Mouse (Mus musculus) embryonic facial prominence, embryonic 12.5 days (tissue): ENCODE data around the gene Hmx3. TPM values are rescaled to one million over a fixed set of nuclear protein-coding genes. Genes with fewer than 3 reads are reported as not detected.

Source experiments
- ATAC-seq: fragments of 200-750 bp; cut with Nextera tagmentation; 2 replicates; pipeline ENCODE4 v1.8.0; 2017; ENCODE audit not compliant: insufficient number of reproducible peaks, insufficient read depth, low FRiP score, low TSS enrichment
- H3K27ac ChIP-seq: fragments of 300-500 bp; sonication (generic); 2 replicates; pipeline ENCODE4 v1.5.1; 2016; ENCODE audit warnings: mild to moderate bottlenecking
- H3K27me3 ChIP-seq: fragments of 300-500 bp; sonication (generic); 2 replicates; pipeline ENCODE4 v1.6.1; 2016; ENCODE audit warnings: mild to moderate bottlenecking, moderate library complexity
- H3K36me3 ChIP-seq: fragments of 300-500 bp; sonication (generic); 2 replicates; pipeline ENCODE4 v1.6.1; 2016; ENCODE audit warnings: mild to moderate bottlenecking
- H3K4me1 ChIP-seq: fragments of 300-500 bp; sonication (generic); 2 replicates; pipeline ENCODE4 v1.6.1; 2016
- H3K4me2 ChIP-seq: fragments of 300-500 bp; sonication (generic); replicated peaks from 2 replicates; pipeline ENCODE4 v1.6.1; 2016; ENCODE audit warnings: mild to moderate bottlenecking, moderate library complexity
- H3K4me3 ChIP-seq: fragments of 300-500 bp; sonication (generic); 2 replicates; pipeline ENCODE4 v1.5.1; 2016; ENCODE audit warnings: mild to moderate bottlenecking
- H3K9ac ChIP-seq: fragments of 300-500 bp; sonication (generic); 2 replicates; pipeline ENCODE4 v1.6.1; 2016; ENCODE audit warnings: mild to moderate bottlenecking, moderate library complexity
- H3K9me3 ChIP-seq: fragments of 300-500 bp; sonication (generic); 2 replicates; pipeline ENCODE4 v1.6.1; 2016; ENCODE audit warnings: mild to moderate bottlenecking, moderate library complexity
- WGBS: fragments of 180-500 bp; shearing (Covaris S2); methylation state at CpG from one replicate; pipeline ENCODE4 v1.1.7; 2016; 5-methylcytosine and 5-hydroxymethylcytosine counted together
- polyA plus RNA-seq: library from polyadenylated mRNA; unstranded; fragments of >200 nt; fragmentation: Nextera tagmentation; extraction: Ambion mirVana; gene quantifications from 2 replicates; pipeline ENCODE4 v1.2.1, GENCODE M21; 2016

Gene Hmx3
- polyA plus RNA-seq, 1 experiment from 2014 or later, result 0.22 TPM

DNA sequence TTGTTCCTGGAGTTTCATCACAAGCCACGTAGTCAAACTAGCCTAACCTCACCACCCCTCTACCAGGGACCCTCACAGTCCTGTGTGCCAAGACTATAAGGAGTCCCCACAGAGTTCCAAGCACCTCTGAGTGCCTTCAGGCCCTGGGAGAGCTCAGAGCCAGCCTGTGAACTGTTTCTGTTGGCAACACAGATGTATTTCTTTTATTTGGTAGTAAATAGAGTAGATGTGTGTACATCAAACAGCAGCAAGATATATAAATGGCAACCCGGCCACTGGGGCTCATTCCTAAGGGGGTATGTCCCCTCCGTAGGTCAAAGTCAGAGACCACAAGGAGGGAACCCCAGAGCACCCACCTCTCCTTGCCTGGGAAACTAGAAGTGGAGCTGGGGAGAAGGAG is 5.8 kb downstream of the Hmx3 start, which contains the start of gene Hmx2:
TSS of gene Hmx2 (plus strand) at position 301 of the 400 bp plus-strand sequence.
- no peaks in the 10 kb centered on the region for H3K9me3 ChIP-seq
- H3K27ac ChIP-seq, result no peak within 1 kb of the TSS
- H3K27me3 ChIP-seq, result peaks cover 93% of the 10 kb centered on the region
- 6% methylated on average over 3 of the region's 3 CpGs for WGBS
- no peak for ATAC-seq
- H3K4me1 ChIP-seq, result 0 out of 2 replicates have a peak, but pooled peaks cover 6% of the 10 kb centered on the region
- H3K4me3 ChIP-seq, result no peak within 1 kb of the TSS
- H3K9ac ChIP-seq, result no peak within 1 kb of the TSS
- H3K36me3 ChIP-seq, result no peaks in the 10 kb centered on the region
- H3K4me2 ChIP-seq, result no peak within 1 kb of the TSS

DNA sequence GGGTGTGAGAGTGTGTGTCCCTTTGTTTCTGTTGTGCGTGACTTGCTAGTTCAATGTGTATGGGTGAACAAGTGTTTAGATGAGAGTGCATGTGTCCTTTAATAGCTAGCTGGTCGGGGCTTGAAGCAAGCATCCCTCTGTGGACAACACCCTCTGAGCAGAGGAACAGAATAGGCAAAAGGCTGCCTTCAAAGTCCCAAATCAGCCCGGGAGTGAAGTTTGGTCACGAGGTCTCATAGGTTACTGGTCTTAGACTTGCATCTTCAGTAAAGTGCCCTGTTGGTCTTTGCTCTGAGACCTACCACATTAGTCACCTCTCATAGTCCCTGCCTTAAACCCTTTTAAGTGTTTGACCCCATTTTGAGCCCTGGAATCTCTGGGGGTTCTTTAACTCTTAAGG is 8.8 kb downstream of the Hmx3 start:
- 4% methylated on average over 4 of the region's 4 CpGs for WGBS
- peaks cover 94% of the 10 kb centered on the region for H3K27me3 ChIP-seq
- no peaks in the 10 kb centered on the region for H3K9me3 ChIP-seq
- no peak for ATAC-seq
- no peaks in the 10 kb centered on the region for H3K36me3 ChIP-seq
- no peak overlapping the region for H3K4me3 ChIP-seq
- H3K4me2 ChIP-seq, result no peak overlapping the region
- no peak overlapping the region for H3K27ac ChIP-seq
- peaks cover 12% of the 10 kb centered on the region for H3K4me1 ChIP-seq
- H3K9ac ChIP-seq, result no peak overlapping the region

DNA sequence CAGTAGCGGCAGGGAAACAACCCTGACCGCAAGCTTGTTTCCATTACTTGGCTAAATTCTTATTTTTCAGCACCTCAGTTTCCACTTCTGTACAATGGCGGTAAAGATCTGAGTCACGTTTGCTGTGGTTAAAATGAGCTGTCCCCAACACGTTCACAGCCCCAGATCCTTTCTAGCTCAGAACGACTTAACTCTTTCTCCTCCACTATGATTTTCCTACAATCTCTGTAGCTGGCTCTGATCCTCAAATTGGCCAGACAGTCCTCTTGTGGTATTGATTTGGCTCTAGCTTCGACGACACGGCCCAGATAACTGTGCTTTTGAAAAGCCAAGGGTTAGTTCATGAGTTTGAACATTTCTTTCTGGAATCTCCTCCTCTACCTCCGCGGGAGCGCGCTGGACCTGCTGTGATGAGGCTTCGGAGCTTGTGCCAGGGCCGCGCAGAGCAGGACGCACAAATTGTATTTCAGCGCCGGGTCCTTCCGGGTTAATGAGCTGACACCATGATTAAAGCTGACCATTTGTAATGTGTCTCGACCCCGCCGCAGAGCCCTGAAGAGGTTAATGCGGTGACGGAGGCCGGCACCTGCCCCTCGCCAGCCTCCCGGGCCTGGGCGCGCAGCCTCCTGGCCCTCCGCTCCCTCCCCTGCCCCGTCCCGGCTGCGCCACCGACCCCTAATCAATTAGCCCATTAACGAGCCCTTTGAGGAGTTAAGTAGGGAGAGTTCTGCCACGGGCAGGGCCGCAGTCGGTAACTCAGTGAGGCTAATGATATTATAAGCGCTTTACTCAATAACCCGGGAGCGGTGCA is 9.5 kb downstream of the Hmx3 start:
- Histone ChIP-seq H3K4me3 (no peak overlapping the region), H3K36me3 (no peaks in the 10 kb centered on the region), H3K4me1 (peaks cover 12% of the 10 kb centered on the region), H3K4me2 (no peak overlapping the region), H3K9ac (no peak overlapping the region), H3K27me3 (peaks cover 94% of the 10 kb centered on the region), H3K9me3 (no peaks in the 10 kb centered on the region), H3K27ac (no peak overlapping the region)
- WGBS, result under 1% methylated on average over 42 of the region's 42 CpGs
- no peak for ATAC-seq

DNA sequence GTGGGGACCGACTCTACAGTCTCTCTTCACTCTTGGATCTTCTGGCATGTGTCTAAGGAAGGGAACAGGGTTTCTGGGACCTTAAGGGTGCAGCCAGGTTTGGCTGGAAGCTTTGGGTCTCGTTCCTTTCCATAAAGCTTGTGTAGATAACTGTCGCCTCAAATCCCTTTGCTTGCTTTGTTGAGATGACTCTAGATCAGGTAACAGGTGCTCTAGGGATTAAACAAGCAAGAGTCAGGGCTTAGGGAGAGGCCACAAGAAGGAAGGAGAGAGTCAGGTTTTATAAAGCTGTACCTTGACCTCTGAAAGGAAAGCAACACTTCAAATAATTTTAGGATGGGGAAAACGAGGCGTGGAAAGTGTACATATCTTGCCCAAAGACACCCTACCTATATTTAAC is 10.1 kb downstream of the Hmx3 start:
- WGBS, result 2% methylated on average over 5 of the region's 5 CpGs
- no peak overlapping the region for H3K4me3 ChIP-seq
- no peaks in the 10 kb centered on the region for H3K9me3 ChIP-seq
- no peak overlapping the region for H3K27ac ChIP-seq
- peaks cover 12% of the 10 kb centered on the region for H3K4me1 ChIP-seq
- H3K27me3 ChIP-seq, result peaks cover 94% of the 10 kb centered on the region
- H3K4me2 ChIP-seq, result no peak overlapping the region
- H3K36me3 ChIP-seq, result no peaks in the 10 kb centered on the region
- ATAC-seq, result no peak
- H3K9ac ChIP-seq, result no peak overlapping the region

DNA sequence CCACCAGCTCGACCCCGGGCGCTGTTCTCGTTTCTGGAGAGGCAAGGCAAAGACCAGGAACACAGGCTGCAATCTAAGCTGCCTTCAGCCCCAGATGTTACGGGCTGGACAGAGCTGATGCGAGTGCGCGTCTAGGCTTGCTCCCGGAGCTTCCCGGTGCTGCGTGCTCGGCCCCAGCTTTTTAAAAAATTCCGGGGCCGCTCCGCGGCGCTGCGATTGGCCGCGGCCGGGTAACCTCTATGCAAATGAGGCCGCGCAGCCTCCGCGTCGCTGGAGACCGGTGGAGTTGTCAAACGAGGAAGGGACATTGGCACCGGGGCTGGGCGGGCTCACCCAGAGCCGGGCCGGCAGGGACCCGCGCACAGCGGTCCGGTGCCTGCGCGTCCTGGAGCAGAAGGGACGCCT is 11.1 kb downstream of the Hmx3 start:
- peaks cover 12% of the 10 kb centered on the region for H3K4me1 ChIP-seq
- peaks cover 92% of the 10 kb centered on the region for H3K27me3 ChIP-seq
- ATAC-seq, result 0 out of 2 replicates have a peak, but pooled peaks have one; percentile 16
- H3K36me3 ChIP-seq, result no peaks in the 10 kb centered on the region
- no peaks in the 10 kb centered on the region for H3K9me3 ChIP-seq
- H3K4me2 ChIP-seq, result peak overlapping the region; percentile 57
- H3K9ac ChIP-seq, result peak overlapping the region; percentile 38; the same call in 1 of the 2 replicates
- WGBS, result 1% methylated on average over 38 of the region's 39 CpGs
- no peak overlapping the region for H3K27ac ChIP-seq
- peak overlapping the region; percentile 37 for H3K4me3 ChIP-seq

DNA sequence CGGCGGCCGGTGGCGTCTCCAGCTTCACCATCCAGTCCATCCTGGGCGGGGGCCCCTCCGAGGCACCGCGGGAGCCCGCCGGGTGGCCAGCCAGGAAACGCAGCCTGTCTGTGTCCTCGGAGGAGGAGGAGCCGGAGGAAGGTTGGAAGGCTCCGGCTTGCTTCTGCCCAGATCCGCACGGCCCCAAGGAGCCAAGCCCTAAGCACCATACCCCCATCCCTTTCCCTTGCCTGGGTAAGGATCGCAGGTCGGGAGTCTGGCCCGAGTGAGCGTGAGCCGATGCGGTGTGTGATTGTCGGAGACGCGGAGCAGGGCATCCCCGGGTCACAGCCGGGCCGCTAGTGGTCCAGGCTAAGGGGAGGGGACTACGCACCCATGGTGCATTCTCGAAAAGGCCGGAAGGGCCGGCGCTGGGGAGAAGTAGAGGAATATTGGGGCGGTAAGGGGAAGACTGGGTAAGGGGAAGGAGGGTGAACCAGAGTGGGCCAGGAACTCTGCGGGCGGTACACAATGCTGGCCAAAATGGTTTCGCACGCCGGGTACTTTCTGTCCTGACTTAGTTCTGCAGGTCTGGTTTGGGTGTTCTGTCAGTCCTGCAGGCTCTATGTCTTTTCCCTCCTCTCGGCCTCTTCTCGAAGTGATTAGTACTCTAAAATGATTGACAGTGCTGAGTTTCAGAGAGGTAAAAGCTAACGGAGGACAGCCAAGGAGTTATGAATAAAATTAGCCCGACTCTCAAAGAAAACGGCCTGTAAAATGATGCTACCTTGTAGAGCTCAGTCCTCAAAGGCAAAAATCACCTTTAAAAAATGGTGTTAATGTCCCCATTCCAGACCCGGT is 11.9 kb downstream of the Hmx3 start:
- peak overlapping the region; percentile 38; the same call in 1 of the 2 replicates for H3K9ac ChIP-seq
- 0 out of 2 replicates have a peak, but pooled peaks have one; percentile 8 for ATAC-seq
- H3K27me3 ChIP-seq, result peaks cover 84% of the 10 kb centered on the region
- peak overlapping the region; percentile 37 for H3K4me3 ChIP-seq
- H3K4me1 ChIP-seq, result peaks cover 12% of the 10 kb centered on the region
- no peak overlapping the region for H3K27ac ChIP-seq
- peak overlapping the region; percentile 57 for H3K4me2 ChIP-seq
- H3K9me3 ChIP-seq, result no peaks in the 10 kb centered on the region
- H3K36me3 ChIP-seq, result no peaks in the 10 kb centered on the region
- WGBS, result under 1% methylated on average over 39 of the region's 45 CpGs

DNA sequence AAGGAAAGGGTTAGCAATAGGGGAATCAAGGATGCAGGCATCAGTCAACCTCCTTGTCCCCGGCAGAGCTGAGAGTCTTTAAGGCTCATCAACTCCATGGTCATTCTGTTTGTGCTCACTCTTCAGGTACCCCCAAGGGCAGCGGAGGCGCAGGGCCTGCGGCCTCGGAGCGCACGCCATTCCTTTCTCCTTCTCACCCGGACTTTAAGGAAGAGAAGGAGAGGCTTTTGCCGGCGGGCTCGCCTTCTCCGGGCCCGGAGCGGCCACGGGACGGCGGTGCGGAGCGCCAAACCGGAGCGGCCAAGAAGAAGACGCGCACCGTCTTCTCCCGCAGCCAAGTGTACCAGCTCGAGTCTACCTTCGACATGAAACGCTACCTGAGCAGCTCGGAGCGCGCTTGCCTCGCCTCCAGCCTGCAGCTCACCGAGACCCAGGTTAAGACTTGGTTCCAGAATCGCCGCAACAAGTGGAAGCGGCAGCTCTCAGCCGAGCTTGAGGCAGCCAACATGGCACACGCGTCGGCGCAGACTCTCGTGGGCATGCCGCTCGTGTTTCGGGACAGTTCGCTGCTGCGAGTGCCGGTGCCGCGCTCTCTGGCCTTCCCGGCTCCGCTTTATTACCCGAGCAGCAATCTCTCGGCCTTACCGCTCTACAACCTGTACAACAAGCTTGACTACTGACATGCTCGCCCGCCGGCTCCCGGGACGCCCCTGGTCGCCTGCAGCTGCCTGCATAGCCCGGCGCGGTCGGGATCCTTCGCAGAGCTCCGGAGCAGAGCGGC is 12.8 kb downstream of the Hmx3 start:
- Histone ChIP-seq H3K9ac (no peak overlapping the region), H3K4me3 (peak overlapping the region; percentile 15; the same call in 1 of the 2 replicates), H3K36me3 (no peaks in the 10 kb centered on the region), H3K9me3 (no peaks in the 10 kb centered on the region), H3K4me1 (peaks cover 12% of the 10 kb centered on the region), H3K27ac (no peak overlapping the region), H3K4me2 (peak overlapping the region; percentile 26), H3K27me3 (peaks cover 75% of the 10 kb centered on the region)
- WGBS, result under 1% methylated on average over 68 of the region's 68 CpGs
- ATAC-seq, result no peak

DNA sequence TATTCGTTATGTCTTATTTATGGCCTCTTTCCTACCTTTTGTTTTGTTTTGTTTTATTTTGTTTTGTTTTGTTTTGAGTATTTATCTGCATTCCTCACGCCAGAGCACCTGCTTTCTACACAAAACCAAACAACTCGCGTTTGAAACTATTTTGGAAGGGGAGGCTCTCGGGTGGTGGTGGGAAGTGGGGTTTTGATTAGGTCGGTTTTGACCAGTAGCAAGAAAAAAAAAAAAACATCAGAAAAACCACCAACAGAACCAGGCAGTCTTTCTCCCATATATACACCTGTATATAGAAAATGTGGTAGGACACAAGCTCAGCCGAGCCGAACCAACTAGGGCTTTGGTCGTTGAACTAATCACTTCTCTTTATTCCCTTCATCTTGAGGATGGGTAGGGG is 13.4 kb downstream of the Hmx3 start:
- Histone ChIP-seq H3K9me3 (no peaks in the 10 kb centered on the region), H3K9ac (no peak overlapping the region), H3K4me3 (no peak overlapping the region), H3K36me3 (no peaks in the 10 kb centered on the region), H3K4me1 (peaks cover 12% of the 10 kb centered on the region), H3K4me2 (0 out of 2 replicates have a peak overlapping the region, but pooled peaks have one; percentile 26), H3K27ac (no peak overlapping the region), H3K27me3 (peaks cover 69% of the 10 kb centered on the region)
- no peak for ATAC-seq
- WGBS, result 1% methylated on average over 9 of the region's 9 CpGs

DNA sequence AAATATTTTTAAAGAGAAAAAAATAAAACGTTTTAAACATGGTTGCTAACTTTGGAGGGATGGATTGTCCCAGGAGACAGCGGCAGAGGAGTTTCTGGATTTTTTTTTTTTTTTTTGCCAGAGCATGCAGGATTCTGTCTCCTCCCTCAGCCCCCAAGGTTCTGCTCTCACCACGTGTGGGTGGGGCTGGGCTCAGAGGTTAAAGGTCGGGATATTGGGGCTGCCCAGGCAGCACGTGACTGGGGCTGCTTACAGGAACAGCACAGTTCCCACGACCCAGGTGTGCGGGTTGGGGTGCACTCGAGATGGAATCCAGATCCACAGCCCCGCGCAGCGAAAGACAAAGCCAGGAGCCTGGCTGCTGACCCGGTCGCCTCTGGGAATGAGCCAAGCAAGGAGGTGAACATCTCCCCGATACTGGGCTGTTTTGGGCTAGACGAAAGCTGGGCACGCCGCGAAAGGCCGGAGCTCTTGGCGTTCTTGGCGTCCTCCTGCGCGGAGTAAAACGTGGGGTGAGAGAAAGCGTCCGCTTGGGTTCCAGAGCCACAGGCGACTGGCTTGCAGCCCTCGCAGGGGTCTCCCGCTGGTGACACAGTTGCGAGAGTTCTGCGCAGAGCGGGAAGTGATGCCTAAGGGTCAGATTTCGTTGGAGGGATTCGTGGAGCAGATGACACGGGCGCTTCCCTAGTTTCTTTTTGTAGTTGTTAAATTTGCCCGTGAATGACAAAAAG is 14.0 kb downstream of the Hmx3 start:
- H3K4me1 ChIP-seq, result peaks cover 13% of the 10 kb centered on the region
- H3K36me3 ChIP-seq, result no peaks in the 10 kb centered on the region
- peak overlapping the region; percentile 20 for H3K4me2 ChIP-seq
- peaks cover 63% of the 10 kb centered on the region for H3K27me3 ChIP-seq
- H3K27ac ChIP-seq, result no peak overlapping the region
- H3K9ac ChIP-seq, result no peak overlapping the region
- no peak for ATAC-seq
- peak overlapping the region; percentile 9; the same call in 1 of the 2 replicates for H3K4me3 ChIP-seq
- H3K9me3 ChIP-seq, result no peaks in the 10 kb centered on the region
- under 1% methylated on average over 37 of the region's 37 CpGs for WGBS

DNA sequence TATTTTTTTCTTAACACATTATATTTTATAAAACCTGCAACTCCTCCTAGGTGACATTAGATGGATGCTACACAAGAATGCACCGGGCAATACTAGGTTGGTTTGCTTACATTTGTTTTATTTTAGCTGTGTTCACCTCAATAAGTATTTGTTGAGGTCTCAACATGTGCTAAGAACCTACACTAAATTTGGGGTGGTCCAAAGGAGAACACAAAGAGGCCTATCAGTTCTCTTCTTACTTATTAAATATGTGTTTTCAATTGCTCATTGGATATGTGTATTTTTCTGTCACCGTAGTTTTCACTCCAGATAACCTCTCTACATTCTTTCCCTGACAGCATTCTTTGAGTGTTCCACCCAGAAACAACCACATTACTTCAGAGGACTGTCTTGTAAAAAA is 15.1 kb downstream of the Hmx3 start:
- Histone ChIP-seq H3K9me3 (no peaks in the 10 kb centered on the region), H3K4me2 (no peak overlapping the region), H3K4me1 (peaks cover 19% of the 10 kb centered on the region), H3K4me3 (no peak overlapping the region), H3K27ac (no peak overlapping the region), H3K9ac (no peak overlapping the region), H3K27me3 (peaks cover 52% of the 10 kb centered on the region), H3K36me3 (peaks cover 9% of the 10 kb centered on the region)
- no peak for ATAC-seq
- 43% methylated on average over 2 of the region's 2 CpGs for WGBS
